Mouse (Mus musculus) midbrain, embryonic 12.5 days (tissue): ENCODE measurements around the gene Zfp931. TPM values are rescaled to one million over a fixed set of nuclear protein-coding genes. Genes with fewer than 3 reads are reported as not detected.
A peak's percentile ranks its signal among the peaks of the same experiment; 100 is the strongest.
"Not testable (repeated sequence)": the region's sequence is repeated elsewhere in the genome, so short reads cannot be mapped to it uniquely, and the experiment has no call there.

Experiments used
- ATAC-seq: fragments of 200-750 bp; cut with Nextera tagmentation; 2 replicates; pipeline ENCODE4 v1.8.0; 2017; ENCODE audit warnings: low read depth, moderate TSS enrichment, moderate library complexity; ENCODE audit not compliant: low FRiP score
- H3K27ac ChIP-seq: fragments of 300-500 bp; sonication (generic); replicated peaks from 2 replicates; pipeline ENCODE4 v1.5.1; 2016; ENCODE audit warnings: mild to moderate bottlenecking
- H3K27me3 ChIP-seq: fragments of 300-500 bp; sonication (generic); 2 replicates; pipeline ENCODE4 v1.6.1; 2016; ENCODE audit warnings: mild to moderate bottlenecking
- H3K36me3 ChIP-seq: fragments of 300-500 bp; sonication (generic); 2 replicates; pipeline ENCODE4 v1.6.1; 2016
- H3K4me1 ChIP-seq: fragments of 300-500 bp; sonication (generic); 2 replicates; pipeline ENCODE4 v1.6.1; 2016
- H3K4me2 ChIP-seq: fragments of 300-500 bp; sonication (generic); replicated peaks from 2 replicates; pipeline ENCODE4 v1.6.1; 2016; ENCODE audit warnings: mild to moderate bottlenecking, moderate library complexity
- H3K4me3 ChIP-seq: fragments of 300-500 bp; sonication (generic); 2 replicates; pipeline ENCODE4 v1.5.1; 2016; ENCODE audit warnings: mild to moderate bottlenecking
- H3K9ac ChIP-seq: fragments of 300-500 bp; sonication (generic); replicated peaks from 2 replicates; pipeline ENCODE4 v1.6.1; 2016; ENCODE audit warnings: mild to moderate bottlenecking, moderate library complexity
- H3K9me3 ChIP-seq: fragments of 300-500 bp; sonication (generic); 2 replicates; pipeline ENCODE4 v1.6.1; 2016; ENCODE audit warnings: mild to moderate bottlenecking
- WGBS: fragments of 180-500 bp; shearing (Covaris S2); methylation state at CpG from one replicate; pipeline ENCODE4 v1.1.7; 2016; 5-methylcytosine and 5-hydroxymethylcytosine counted together
- polyA plus RNA-seq: library from polyadenylated mRNA; unstranded; fragments of >200 nt; fragmentation: Nextera tagmentation; extraction: Ambion mirVana; gene quantifications from 2 replicates; pipeline ENCODE4 v1.2.1, GENCODE M21; 2016

Gene Zfp931
- polyA plus RNA-seq = 13.7 and 13.8 TPM in 2 replicates

GRCm38 (mm10) chr2:178078166-178078717 is at the start of gene Zfp931:
TSS of gene Zfp931 (minus strand) at chr2:178078476.
- WGBS = 2% methylated on average over 9 of the region's 14 CpGs

GRCm38 (mm10) chr2:178126041-178126820 is 48.0 kb upstream of the Zfp931 start:
- Histone ChIP-seq H3K4me3 (no peak overlapping the region), H3K9me3 (no peaks in the 10 kb centered on the region), H3K4me2 (no peak overlapping the region), H3K4me1 (no peaks in the 10 kb centered on the region), H3K27ac (no peak overlapping the region), H3K9ac (no peak overlapping the region), H3K27me3 (peaks cover 2% of the 10 kb centered on the region; the same call in 1 of the 2 replicates), H3K36me3 (no peaks in the 10 kb centered on the region)
- ATAC-seq = no peak
- WGBS = 94% methylated on average over 7 of the region's 7 CpGs

More at GRCm38 (mm10) chr2:178078166-178078717, at the start of gene Zfp931:
- not testable (repeated sequence) for H3K27ac ChIP-seq, H3K27me3 ChIP-seq, H3K9me3 ChIP-seq, H3K36me3 ChIP-seq, H3K4me1 ChIP-seq, ATAC-seq
- Histone ChIP-seq H3K4me2 (peak within 1 kb of the TSS; percentile 54), H3K9ac (0 out of 2 replicates have a peak within 1 kb of the TSS, but pooled peaks have one; percentile 15), H3K4me3 (peak within 1 kb of the TSS; percentile 47)

- Histone ChIP-seq H3K27ac (no peak overlapping the region), H3K9ac (no peak overlapping the region), H3K27me3 (peaks cover 10% of the 10 kb centered on the region), H3K36me3 (no peaks in the 10 kb centered on the region), H3K4me2 (no peak overlapping the region), H3K4me1 (no peaks in the 10 kb centered on the region), H3K4me3 (no peak overlapping the region), H3K9me3 (no peaks in the 10 kb centered on the region)
- WGBS = 80% methylated on average over 8 of the region's 8 CpGs
- ATAC-seq = no peak
These were observed 47.2 kb upstream of the Zfp931 start for GRCm38 (mm10) chr2:178125427-178125826.

- 77% methylated on average over 15 of the region's 15 CpGs for WGBS
- no peaks in the 10 kb centered on the region for H3K9me3 ChIP-seq
- H3K36me3 ChIP-seq = no peaks in the 10 kb centered on the region
- no peak overlapping the region for H3K4me3 ChIP-seq
- peaks cover 10% of the 10 kb centered on the region for H3K4me1 ChIP-seq
- H3K27ac ChIP-seq = no peak overlapping the region
- no peak overlapping the region for H3K4me2 ChIP-seq
- no peak overlapping the region for H3K9ac ChIP-seq
- peaks cover 30% of the 10 kb centered on the region for H3K27me3 ChIP-seq
- ATAC-seq = no peak
These were observed 45.2 kb upstream of the Zfp931 start for GRCm38 (mm10) chr2:178123466-178123865.

GRCm38 (mm10) chr2:178121946-178122665 is 43.8 kb upstream of the Zfp931 start:
- ATAC-seq = no peak
- 41% methylated on average over 4 of the region's 4 CpGs for WGBS
- no peaks in the 10 kb centered on the region for H3K9me3 ChIP-seq

GRCm38 (mm10) chr2:178121375-178121688 is 43.1 kb upstream of the Zfp931 start:
- WGBS = 35% methylated on average over 2 of the region's 2 CpGs
- Histone ChIP-seq H3K4me2 (no peak overlapping the region), H3K9me3 (no peaks in the 10 kb centered on the region), H3K27me3 (peaks cover 39% of the 10 kb centered on the region), H3K27ac (no peak overlapping the region), H3K4me1 (peaks cover 10% of the 10 kb centered on the region), H3K4me3 (no peak overlapping the region), H3K36me3 (no peaks in the 10 kb centered on the region), H3K9ac (no peak overlapping the region)
- ATAC-seq = no peak

More at GRCm38 (mm10) chr2:178121946-178122665, 43.8 kb upstream of the Zfp931 start:
- no peak overlapping the region for H3K4me3 ChIP-seq
- H3K9ac ChIP-seq = no peak overlapping the region
- H3K4me1 ChIP-seq = peaks cover 10% of the 10 kb centered on the region
- no peak overlapping the region for H3K4me2 ChIP-seq
- no peak overlapping the region for H3K27ac ChIP-seq
- H3K27me3 ChIP-seq = peaks cover 39% of the 10 kb centered on the region
- H3K36me3 ChIP-seq = no peaks in the 10 kb centered on the region

DNA sequence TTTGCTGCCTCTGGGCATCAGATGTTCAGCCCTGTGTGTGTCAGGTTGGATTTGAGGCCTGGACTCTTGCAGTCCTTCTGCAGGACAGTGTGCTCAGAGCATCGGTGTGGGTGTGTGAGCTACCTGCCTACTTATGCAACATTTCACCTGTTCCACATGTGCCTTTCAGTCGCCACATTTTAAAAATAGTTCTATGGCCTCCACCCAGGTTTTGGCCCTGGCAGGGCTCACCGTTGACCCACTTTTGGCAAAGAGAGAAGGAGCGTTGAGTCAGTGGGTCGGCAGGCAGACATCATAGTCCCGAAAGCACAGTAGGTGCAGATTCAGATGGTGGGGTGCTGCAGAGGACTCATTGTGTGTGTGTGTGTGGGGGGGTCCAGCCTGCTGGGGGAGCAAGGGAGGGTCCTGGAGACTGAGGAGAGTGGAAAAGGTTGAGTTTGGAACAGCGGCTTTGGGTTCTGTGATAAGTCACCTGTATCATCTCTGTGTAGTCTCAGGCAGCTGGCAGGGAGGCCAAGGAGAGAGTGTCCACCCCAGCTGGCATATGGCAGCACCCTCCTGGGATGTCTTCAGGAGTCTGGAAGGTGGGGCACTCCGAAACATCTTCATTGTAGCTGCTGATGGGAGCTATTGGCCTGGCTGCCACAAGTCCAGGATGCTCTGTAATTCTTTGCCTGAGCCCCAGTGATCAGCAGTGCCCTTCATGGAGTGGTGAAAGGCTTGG is 42.5 kb upstream of the Zfp931 start:
- Histone ChIP-seq H3K36me3 (no peaks in the 10 kb centered on the region), H3K4me1 (peaks cover 10% of the 10 kb centered on the region), H3K4me2 (no peak overlapping the region), H3K27me3 (peaks cover 39% of the 10 kb centered on the region), H3K9me3 (no peaks in the 10 kb centered on the region), H3K4me3 (no peak overlapping the region), H3K27ac (no peak overlapping the region), H3K9ac (no peak overlapping the region)
- no peak for ATAC-seq
- 91% methylated on average over 8 of the region's 8 CpGs for WGBS

GRCm38 (mm10) chr2:178120356-178120645 is 42.0 kb upstream of the Zfp931 start:
- Histone ChIP-seq H3K4me1 (peaks cover 10% of the 10 kb centered on the region), H3K9ac (no peak overlapping the region), H3K27me3 (peaks cover 39% of the 10 kb centered on the region), H3K4me3 (no peak overlapping the region), H3K9me3 (no peaks in the 10 kb centered on the region), H3K4me2 (no peak overlapping the region), H3K36me3 (no peaks in the 10 kb centered on the region), H3K27ac (no peak overlapping the region)
- no peak for ATAC-seq

GRCm38 (mm10) chr2:178119561-178120355 is 41.5 kb upstream of the Zfp931 start:
- Histone ChIP-seq H3K9ac (0 out of 2 replicates have a peak overlapping the region, but pooled peaks have one; percentile 47), H3K27me3 (peaks cover 39% of the 10 kb centered on the region), H3K4me2 (peak overlapping the region; percentile 96), H3K9me3 (no peaks in the 10 kb centered on the region), H3K4me1 (peaks cover 10% of the 10 kb centered on the region), H3K27ac (no peak overlapping the region), H3K4me3 (peak overlapping the region; percentile 48), H3K36me3 (no peaks in the 10 kb centered on the region)
- peak; percentile 27 for ATAC-seq
- 21% methylated on average over 19 of the region's 19 CpGs for WGBS

GRCm38 (mm10) chr2:178118801-178119560 is 40.7 kb upstream of the Zfp931 start, which contains the start of gene Phactr3:
TSS of gene Phactr3 (plus strand) at chr2:178118975.
- H3K9me3 ChIP-seq = no peaks in the 10 kb centered on the region
- 1% methylated on average over 40 of the region's 45 CpGs for WGBS
- peak within 1 kb of the TSS; percentile 48 for H3K4me3 ChIP-seq
- peak within 1 kb of the TSS; percentile 47 for H3K9ac ChIP-seq
- peak within 1 kb of the TSS; percentile 96 for H3K4me2 ChIP-seq
- ATAC-seq = peak; percentile 53
- no peak within 1 kb of the TSS for H3K27ac ChIP-seq
- peaks cover 39% of the 10 kb centered on the region for H3K27me3 ChIP-seq
- H3K36me3 ChIP-seq = no peaks in the 10 kb centered on the region
- H3K4me1 ChIP-seq = peaks cover 10% of the 10 kb centered on the region

DNA sequence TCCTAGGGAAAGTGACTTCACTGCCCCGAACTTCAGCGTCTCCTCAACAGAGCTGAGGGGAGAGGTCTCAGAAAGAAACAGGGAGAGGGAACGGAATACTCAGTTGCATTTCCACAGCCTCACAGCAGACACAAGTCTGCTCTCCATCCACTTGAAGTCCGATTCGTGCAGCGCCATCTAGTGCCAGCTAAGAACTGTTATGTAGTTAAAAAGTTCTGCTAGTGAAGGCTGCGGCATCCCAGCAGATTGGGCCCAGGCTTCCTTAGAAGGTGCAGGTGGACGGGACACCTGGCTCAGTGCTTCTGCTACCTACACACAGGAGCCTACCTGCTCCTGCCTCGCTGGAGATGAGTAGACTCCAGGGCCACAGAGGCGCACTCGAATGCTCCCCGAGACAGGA is 39.7 kb upstream of the Zfp931 start:
- ATAC-seq = no peak
- Histone ChIP-seq H3K4me3 (no peak overlapping the region), H3K4me1 (peaks cover 10% of the 10 kb centered on the region), H3K9me3 (no peaks in the 10 kb centered on the region), H3K4me2 (no peak overlapping the region), H3K9ac (no peak overlapping the region), H3K27ac (no peak overlapping the region), H3K27me3 (peaks cover 39% of the 10 kb centered on the region), H3K36me3 (no peaks in the 10 kb centered on the region)
- 19% methylated on average over 12 of the region's 12 CpGs for WGBS
